Comparison of ENCODE assay signal across 8 mouse cellular contexts in the genomic region with DNA sequence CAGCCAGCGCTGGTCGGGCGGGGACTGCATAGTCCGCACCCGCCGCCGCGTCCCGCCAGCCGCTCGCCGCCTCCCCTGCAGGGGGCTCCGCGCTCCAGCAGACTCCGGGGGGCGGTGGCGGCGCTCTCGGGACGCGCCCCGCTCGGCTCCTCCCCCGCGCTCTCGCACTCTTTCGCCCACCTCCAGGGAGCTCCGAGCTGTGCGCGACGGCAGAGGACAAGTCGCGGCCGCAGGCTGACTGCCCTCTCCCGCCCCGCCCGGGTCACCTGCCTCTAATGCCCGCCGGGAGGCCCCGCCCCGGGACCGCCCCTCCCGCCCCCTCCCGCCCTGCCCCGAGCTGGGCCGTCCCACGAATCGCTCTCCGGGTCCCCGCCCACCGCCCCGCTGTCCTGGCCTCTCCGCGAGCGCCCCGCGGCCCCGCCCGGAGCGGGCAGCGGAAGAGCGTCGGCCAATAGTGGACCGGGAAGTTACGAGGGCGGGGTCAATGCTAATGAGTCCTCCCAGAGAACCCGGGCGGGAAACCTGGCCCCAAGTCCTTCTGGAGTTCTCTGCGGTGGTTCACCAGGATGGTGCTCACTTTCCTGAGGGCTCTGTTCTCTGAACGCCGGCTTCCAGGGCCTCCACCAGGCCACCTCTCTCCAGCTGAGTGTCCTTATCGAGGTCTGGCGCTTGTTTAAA. TPM values are rescaled to one million over a fixed set of nuclear protein-coding genes. Genes with fewer than 3 reads are reported as not detected.
DNase-seq lines count a peak whose midpoint lies in the region; ATAC-seq and TF ChIP-seq lines count a peak whose summit lies in the region.

A gene (minus strand): TSS at position 250 of the 678 bp plus-strand sequence.

- H3K9me3 ChIP-seq in heart, embryonic 13.5 days: no peaks in the 10 kb centered on the region
- H3K9me3 ChIP-seq in kidney, postnatal 0 days (replicated peaks; ENCODE audit: low read length): no peaks in the 10 kb centered on the region
- no peaks in the 10 kb centered on the region for H3K9me3 ChIP-seq in liver, embryonic 13.5 days (replicated peaks)
- no peaks in the 10 kb centered on the region for H3K9me3 ChIP-seq in stomach, embryonic 14.5 days (ENCODE audit: control insufficient read depth, low read depth, low read length)

- peak; percentile 56 to 60 for DNase-seq in CD8-positive naive resting alpha-beta T cell, adult 2 months (ENCODE audit: low read depth in 2 of 2, low spot score in 2 of 2)
- DNase-seq in kidney, postnatal 0 days (ENCODE audit: low spot score): peak; percentile 99
- peak; percentile 93 for DNase-seq in liver, embryonic 13.5 days
- DNase-seq in natural killer cell, adult 2 months (ENCODE audit: low spot score in 2 of 2): peak; percentile 81

- under 1% methylated on average over 44 of the region's 73 CpGs for WGBS in heart, embryonic 13.5 days
- under 1% methylated on average over 54 of the region's 73 CpGs for WGBS in kidney, postnatal 0 days
- under 1% methylated on average over 62 of the region's 73 CpGs for WGBS in liver, embryonic 13.5 days (ENCODE audit: insufficient replicate concordance)
- 0% methylated on average over 43 of the region's 73 CpGs for WGBS in stomach, embryonic 14.5 days

- no peak within 1 kb of the TSS; the same call in 1 of the 2 replicates for H3K27ac ChIP-seq in brown adipose tissue, adult 24 weeks (replicated peaks; ENCODE audit: low read depth, low read length)
- H3K27ac ChIP-seq in heart, embryonic 13.5 days (replicated peaks): peak within 1 kb of the TSS; percentile 84
- peak within 1 kb of the TSS; percentile 88 for H3K27ac ChIP-seq in kidney, postnatal 0 days
- H3K27ac ChIP-seq in liver, embryonic 13.5 days: peak within 1 kb of the TSS; percentile 88
- peak within 1 kb of the TSS; percentile 88 for H3K27ac ChIP-seq in stomach, embryonic 14.5 days (ENCODE audit: low read length)

- H3K27me3 ChIP-seq in heart, embryonic 13.5 days (replicated peaks): peaks cover 26% of the 10 kb centered on the region
- H3K27me3 ChIP-seq in kidney, postnatal 0 days (ENCODE audit: insufficient read depth, low read length): peaks cover 3% of the 10 kb centered on the region; the same call in 1 of the 2 replicates
- peaks cover 11% of the 10 kb centered on the region for H3K27me3 ChIP-seq in liver, embryonic 13.5 days
- H3K27me3 ChIP-seq in stomach, embryonic 14.5 days (ENCODE audit: control insufficient read depth, insufficient read depth, low read length): no peaks in the 10 kb centered on the region

- H3K4me3 ChIP-seq in brown adipose tissue, adult 24 weeks (ENCODE audit: insufficient read depth, low read depth, low read length): peak within 1 kb of the TSS; percentile 94
- peak within 1 kb of the TSS; percentile 83 for H3K4me3 ChIP-seq in heart, embryonic 13.5 days
- H3K4me3 ChIP-seq in kidney, postnatal 0 days (replicated peaks; ENCODE audit: low read depth, low read length): peak within 1 kb of the TSS; percentile 77
- H3K4me3 ChIP-seq in liver, embryonic 13.5 days (replicated peaks): peak within 1 kb of the TSS; percentile 93
- H3K4me3 ChIP-seq in stomach, embryonic 14.5 days (ENCODE audit: low read depth, low read length): peak within 1 kb of the TSS; percentile 64

- peak; percentile 52 for TF ChIP-seq CTCF in kidney, postnatal 0 days (IDR thresholded peaks at IDR 0.05; ENCODE audit: low read depth)

- H3K4me2 ChIP-seq in heart, embryonic 13.5 days: peak within 1 kb of the TSS; percentile 99
- peak within 1 kb of the TSS; percentile 94 for H3K4me2 ChIP-seq in kidney, postnatal 0 days (ENCODE audit: low read length)
- peak within 1 kb of the TSS; percentile 99 for H3K4me2 ChIP-seq in liver, embryonic 13.5 days
- H3K4me2 ChIP-seq in stomach, embryonic 14.5 days (replicated peaks; ENCODE audit: low read depth, low read length): peak within 1 kb of the TSS; percentile 89

- no peaks in the 10 kb centered on the region for H3K36me3 ChIP-seq in heart, embryonic 13.5 days
- H3K36me3 ChIP-seq in kidney, postnatal 0 days (ENCODE audit: insufficient read depth, low read length): no peaks in the 10 kb centered on the region
- H3K36me3 ChIP-seq in liver, embryonic 13.5 days: peaks cover 18% of the 10 kb centered on the region
- H3K36me3 ChIP-seq in stomach, embryonic 14.5 days (ENCODE audit: control insufficient read depth, insufficient read depth, low read length): peaks cover 3% of the 10 kb centered on the region; the same call in 1 of the 2 replicates

- peak within 1 kb of the TSS; percentile 91 for H3K9ac ChIP-seq in heart, embryonic 13.5 days
- H3K9ac ChIP-seq in kidney, postnatal 0 days (ENCODE audit: low read depth, low read length): peak within 1 kb of the TSS; percentile 77
- peak within 1 kb of the TSS; percentile 96 for H3K9ac ChIP-seq in liver, embryonic 13.5 days
- peak within 1 kb of the TSS; percentile 66 for H3K9ac ChIP-seq in stomach, embryonic 14.5 days (replicated peaks; ENCODE audit: low read depth, low read length)

- H3K4me1 ChIP-seq in brown adipose tissue, adult 24 weeks (ENCODE audit: control insufficient read depth, insufficient read depth, insufficient read length, low read length): peaks cover 7% of the 10 kb centered on the region; the same call in 1 of the 2 replicates
- H3K4me1 ChIP-seq in heart, embryonic 13.5 days: peaks cover 55% of the 10 kb centered on the region
- peaks cover 17% of the 10 kb centered on the region; the same call in 1 of the 2 replicates for H3K4me1 ChIP-seq in kidney, postnatal 0 days (replicated peaks; ENCODE audit: insufficient read depth, low read length)
- peaks cover 59% of the 10 kb centered on the region for H3K4me1 ChIP-seq in liver, embryonic 13.5 days (replicated peaks)
- peaks cover 19% of the 10 kb centered on the region; the same call in 1 of the 2 replicates for H3K4me1 ChIP-seq in stomach, embryonic 14.5 days (ENCODE audit: control insufficient read depth, insufficient read depth, low read length)

- peak; percentile 85 for ATAC-seq in erythroid progenitor cell, adult 5-6 weeks (replicated peaks; ENCODE audit: low FRiP score, poor library complexity, severe bottlenecking)
- ATAC-seq in heart, embryonic 13.5 days (ENCODE audit: extremely low read depth, insufficient number of reproducible peaks, low FRiP score, low TSS enrichment): peak; percentile 93
- peak; percentile 96 for ATAC-seq in kidney, postnatal 0 days (replicated peaks; ENCODE audit: low FRiP score, low read depth)
- peak; percentile 88 for ATAC-seq in liver, embryonic 13.5 days (ENCODE audit: low read depth)
- peak; percentile 95 for ATAC-seq in stomach, embryonic 14.5 days (ENCODE audit: insufficient number of reproducible peaks, insufficient read depth, low FRiP score, low read depth)

RNA-seq across cellular contexts. Expression of the gene that starts here (rescaled TPM):
- 0.75 and 0.92 TPM in 2 replicates for polyA plus RNA-seq in brown adipose tissue, adult 24 weeks (2012; ENCODE audit: insufficient read depth, insufficient read length, missing spikeins)
- 6.1 and 10.1 TPM in 2 replicates for total RNA-seq in erythroid progenitor cell, adult 5-6 weeks (2015; ENCODE audit: low replicate concordance)
- 8.9 and 11.6 TPM in 2 replicates for total RNA-seq in erythroid progenitor cell, adult 5-6 weeks (2017; ENCODE audit: low replicate concordance)
- 1.1 TPM in 2 replicates for polyA plus RNA-seq in heart, embryonic 13.5 days (2015; fragmentation: Nextera tagmentation; extraction: Ambion mirVana)
- 1.9 and 2.5 TPM in 2 replicates for polyA plus RNA-seq in kidney, postnatal 0 days (2015; fragmentation: Nextera tagmentation; extraction: Ambion mirVana)
- 2.2 and 2.3 TPM in 2 replicates for polyA plus RNA-seq in liver, embryonic 13.5 days (2015; fragmentation: Nextera tagmentation; extraction: Ambion mirVana)
- 11.6 and 11.8 TPM in 2 replicates for polyA plus RNA-seq in stomach, embryonic 14.5 days (2014; fragmentation: Nextera tagmentation; extraction: Ambion mirVana)
